Mouse (Mus musculus) ES-E14 (cell line): ENCODE results near the gene Gm10638. TPM values are rescaled to one million over a fixed set of nuclear protein-coding genes. Genes with fewer than 3 reads are reported as not detected.

ENCODE experiments used
- DNase-seq: peaks from one replicate; pipeline ENCODE4 v3.0.0-alpha.2; 2013; ENCODE audit warnings: low read depth, low spot score
- H3K27ac ChIP-seq: 2 replicates; pipeline ENCODE4 v1.5.1; 2012; ENCODE audit warnings: low read depth, mild to moderate bottlenecking, low read length, moderate library complexity, mixed read lengths; ENCODE audit not compliant: poor library complexity, insufficient read depth, severe bottlenecking
- H3K36me3 ChIP-seq: 2 replicates; pipeline ENCODE4 v1.6.1; 2012; ENCODE audit warnings: mild to moderate bottlenecking, low read length, moderate library complexity, mixed read lengths; ENCODE audit not compliant: control insufficient read depth, poor library complexity, insufficient read depth, severe bottlenecking
- H3K4me1 ChIP-seq, 2 experiments: fragments of 150-350 bp in 1 of 2; sonication (generic) in 1 of 2; 2 replicates each; pipeline ENCODE4 v1.6.1; 2012; ENCODE audit warnings: low read length in 2 of 2, mild to moderate bottlenecking in 1 of 2, mixed read lengths in 1 of 2; ENCODE audit not compliant: control insufficient read depth in 2 of 2, insufficient read depth in 2 of 2, poor library complexity in 1 of 2
- H3K4me3 ChIP-seq, 2 experiments: fragments of 150-350 bp in 1 of 2; sonication (generic) in 1 of 2; 2 replicates each; pipeline ENCODE4 v1.5.1; 2012; ENCODE audit warnings: low read length in 2 of 2, low read depth in 1 of 2, mild to moderate bottlenecking in 1 of 2, mixed read lengths in 1 of 2; ENCODE audit not compliant: insufficient read depth in 1 of 2, poor library complexity in 1 of 2, severe bottlenecking in 1 of 2
- H3K9ac ChIP-seq: 2 replicates; pipeline ENCODE4 v1.6.1; 2012; ENCODE audit warnings: low read depth, mild to moderate bottlenecking, low read length, mixed read lengths; ENCODE audit not compliant: poor library complexity, insufficient read depth, severe bottlenecking
- H3K9me3 ChIP-seq: fragments of 150-350 bp; sonication (generic); 2 replicates; pipeline ENCODE4 v1.6.1; 2012; ENCODE audit warnings: low read depth, mild to moderate bottlenecking, low read length; ENCODE audit not compliant: control insufficient read depth, insufficient read depth
- CHD2 ChIP-seq: IDR thresholded peaks from 2 replicates; pipeline ENCODE4 v1.6.1; 2014; ENCODE audit warnings: mild to moderate bottlenecking, low read depth, low read length, inconsistent platforms
- HCFC1 ChIP-seq: IDR thresholded peaks from 2 replicates; pipeline ENCODE4 v1.6.1; 2012; ENCODE audit warnings: low read length, inconsistent platforms, borderline replicate concordance; ENCODE audit not compliant: insufficient read depth
- MAFK ChIP-seq: IDR thresholded peaks from 2 replicates; pipeline ENCODE4 v1.6.1; 2014; ENCODE audit warnings: mild to moderate bottlenecking, low read depth, low read length, inconsistent platforms; ENCODE audit not compliant: insufficient read depth
- ZC3H11A ChIP-seq: IDR thresholded peaks from 2 replicates; pipeline ENCODE4 v1.6.1; 2012; ENCODE audit warnings: low read depth, mild to moderate bottlenecking, inconsistent platforms, low read length, borderline replicate concordance
- ZNF384 ChIP-seq: IDR thresholded peaks from 2 replicates; pipeline ENCODE4 v1.6.1; 2012; ENCODE audit warnings: low read depth, low read length, inconsistent platforms
- in situ Hi-C, 2 experiments: fragments of 600-800 bp; cut with MboI; formaldehyde crosslinking; loops; one replicate each; pipeline ENCODE4 v1.15.1; 2025; ENCODE audit warnings: low sequenced_read_pairs in 2 of 2, inconsistent platforms in 1 of 2; ENCODE audit not compliant: unreplicated experiment in 2 of 2
- total RNA-seq: library from RNA; depleted of rRNA; stranded (reverse); fragments of 300-350 nt; gene quantifications from 2 replicates; pipeline ENCODE4 v1.2.3, GENCODE M21; 2012

Gene Gm10638
- total RNA-seq, 1 experiment, result 0.54 TPM

- Histone ChIP-seq H3K36me3 (no peaks in the 10 kb centered on the region), H3K4me3 (no peak overlapping the region), H3K4me1 (no peaks in the 10 kb centered on the region), H3K9me3 (no peaks in the 10 kb centered on the region), H3K9ac (no peak overlapping the region), H3K27ac (no peak overlapping the region)
- DNase-seq, result no peak
- in situ Hi-C loops, result no loop called here
- no peak for TF ChIP-seq HCFC1
- TF ChIP-seq ZNF384, result no peak
- no peak for TF ChIP-seq CHD2
- no peak for TF ChIP-seq MAFK
- TF ChIP-seq ZC3H11A, result no peak
Measured at GRCm38 (mm10) chr8:86702453-86702852, 43.0 kb upstream of the Gm10638 start.

GRCm38 (mm10) chr8:86705317-86705716, 40.2 kb upstream of the Gm10638 start:
- DNase-seq, result no peak
- in situ Hi-C loops, result no loop called here
- no peaks in the 10 kb centered on the region for H3K4me1 ChIP-seq
- no peaks in the 10 kb centered on the region for H3K9me3 ChIP-seq
- no peaks in the 10 kb centered on the region for H3K36me3 ChIP-seq
- H3K9ac ChIP-seq, result no peak overlapping the region
- H3K4me3 ChIP-seq, result no peak overlapping the region
- no peak for TF ChIP-seq MAFK
- no peak for TF ChIP-seq ZNF384
- no peak for TF ChIP-seq CHD2
- no peak overlapping the region for H3K27ac ChIP-seq

DNA sequence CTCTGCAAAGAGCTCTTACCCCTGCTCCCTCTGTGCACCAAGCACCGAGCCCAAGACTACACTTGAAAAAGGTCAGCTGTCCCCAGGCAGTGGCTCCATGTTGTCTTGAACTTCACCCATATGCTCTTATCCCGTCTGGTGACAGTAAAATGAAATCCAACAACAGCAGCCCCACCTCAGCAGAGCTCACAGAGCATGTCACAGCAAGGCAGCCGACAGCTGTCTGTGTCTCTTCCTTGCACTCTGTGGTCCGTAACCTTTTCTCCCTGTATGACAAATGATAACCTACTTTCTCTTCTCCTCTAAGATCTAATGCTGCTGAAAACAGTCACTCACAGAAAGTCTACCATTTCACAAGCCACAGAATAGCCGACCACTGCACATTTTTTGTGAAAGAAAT, 38.7 kb upstream of the Gm10638 start:
- no peak overlapping the region for H3K9ac ChIP-seq
- no peak for TF ChIP-seq ZC3H11A
- TF ChIP-seq MAFK, result no peak
- TF ChIP-seq HCFC1, result no peak
- no peak for TF ChIP-seq CHD2
- TF ChIP-seq ZNF384, result no peak
- DNase-seq, result no peak
- no peak overlapping the region for H3K4me3 ChIP-seq
- H3K4me1 ChIP-seq, result no peaks in the 10 kb centered on the region
- H3K36me3 ChIP-seq, result no peaks in the 10 kb centered on the region
- no peak overlapping the region for H3K27ac ChIP-seq
- H3K9me3 ChIP-seq, result no peaks in the 10 kb centered on the region
- in situ Hi-C loops, result no loop called here

GRCm38 (mm10) chr8:86707873-86708272, 37.6 kb upstream of the Gm10638 start:
- no peak overlapping the region for H3K27ac ChIP-seq
- H3K9ac ChIP-seq, result no peak overlapping the region
- no peak overlapping the region for H3K4me3 ChIP-seq
- DNase-seq, result no peak
- in situ Hi-C loops, result no loop called here
- TF ChIP-seq ZC3H11A (no peak), ZNF384 (no peak), CHD2 (no peak), HCFC1 (no peak), MAFK (no peak)
- H3K4me1 ChIP-seq, result no peaks in the 10 kb centered on the region
- no peaks in the 10 kb centered on the region for H3K36me3 ChIP-seq
- H3K9me3 ChIP-seq, result no peaks in the 10 kb centered on the region

- TF ChIP-seq MAFK (no peak), ZNF384 (no peak), CHD2 (no peak), ZC3H11A (no peak), HCFC1 (no peak)
- no peak overlapping the region for H3K9ac ChIP-seq
- in situ Hi-C loops, result no loop called here
Measured at GRCm38 (mm10) chr8:86712594-86712993, 32.9 kb upstream of the Gm10638 start.

More at GRCm38 (mm10) chr8:86712594-86712993, 32.9 kb upstream of the Gm10638 start:
- Histone ChIP-seq H3K9me3 (no peaks in the 10 kb centered on the region), H3K36me3 (peaks cover 5% of the 10 kb centered on the region; the same call in 1 of the 2 replicates), H3K4me3 (no peak overlapping the region), H3K4me1 (0 out of 4 replicates have a peak, but pooled peaks cover 0 to under 1% of the 10 kb centered on the region in 2 experiments), H3K27ac (no peak overlapping the region)
- no peak for DNase-seq
